Mouse (Mus musculus): ENCODE results near the gene Satb2.

- TF ChIP-seq POLR2A (IDR thresholded peaks at IDR 0.05; ENCODE audit: borderline replicate concordance, control insufficient read depth, low read depth, low read length) (no peak), CTCF (IDR thresholded peaks at IDR 0.05; ENCODE audit: control insufficient read depth, insufficient read depth, low read length) (no peak)
Measured at GRCm38 (mm10) chr1:56928731-56929130, 49.7 kb downstream of the Satb2 start.
